Comparison of ENCODE assay signal across 13 mouse cellular contexts in genomic region chr8:105957813-105958212, GRCm38 (mm10). TPM values are rescaled to one million over a fixed set of nuclear protein-coding genes. Genes with fewer than 3 reads are reported as not detected.
DNase-seq lines count a peak whose midpoint lies in the region; ATAC-seq and TF ChIP-seq lines count a peak whose summit lies in the region.
"Had no signal": no experiment of that assay in that cellular context is flagged by ENCODE, and none has a peak within 500 bp of the region (broad histone marks: within the 10 kb centered on the region; RNA-seq: fewer than 3 reads in every experiment).

No protein-coding gene starts in this region.

- H3ac ChIP-seq in C2C12 (ENCODE audit: control insufficient read depth, insufficient read length, low read depth): peak overlapping the region; percentile 26

- peaks cover 57% of the 10 kb centered on the region for H3K36me3 ChIP-seq in C2C12 (ENCODE audit: control insufficient read depth, insufficient read depth)
- H3K36me3 ChIP-seq in forebrain, embryonic 10.5 days (replicated peaks): peaks cover 26% of the 10 kb centered on the region
- H3K36me3 ChIP-seq in forebrain, embryonic 12.5 days (replicated peaks): no peaks in the 10 kb centered on the region

- peak; percentile 59 for DNase-seq in gastrocnemius, adult 18-20 months (ENCODE audit: low spot score)
- no peak for DNase-seq in gastrocnemius, postnatal 4 days (ENCODE audit: low spot score in 2 of 2)
- DNase-seq in heart, adult 9 months (ENCODE audit: low spot score in 2 of 2): peak; percentile 76 to 77
- peak; percentile 81 for DNase-seq in kidney, postnatal 14 days
- no peak for DNase-seq in ovary, adult 18-20 months (ENCODE audit: low spot score)
- no peak for DNase-seq in forebrain, embryonic 10.5 days (ENCODE audit: extremely low spot score, low spot score)
- DNase-seq: cerebellum, adult 11-12 months; right cerebral cortex, postnatal 14 days; thymus, adult 2 months had no signal

- 0 out of 2 replicates have a peak, but pooled peaks cover 3% of the 10 kb centered on the region for H3K4me1 ChIP-seq in forebrain, embryonic 10.5 days
- no peaks in the 10 kb centered on the region for H3K4me1 ChIP-seq in forebrain, embryonic 12.5 days

- ATAC-seq in forebrain, embryonic 12.5 days (ENCODE audit: low FRiP score): no peak

- no peaks in the 10 kb centered on the region for H3K9me3 ChIP-seq in forebrain, embryonic 10.5 days
- H3K9me3 ChIP-seq in forebrain, embryonic 12.5 days: no peaks in the 10 kb centered on the region
- H3K9me3 ChIP-seq: lung, embryonic 15.5 days had no signal

- peaks cover 39% of the 10 kb centered on the region for H3K79me2 ChIP-seq in C2C12 (ENCODE audit: control insufficient read depth, insufficient read depth)

- H3K9ac ChIP-seq in forebrain, embryonic 12.5 days: no peak overlapping the region
- H3K9ac ChIP-seq: lung, embryonic 15.5 days had no signal

- no peaks in the 10 kb centered on the region for H3K27me3 ChIP-seq in C2C12 (ENCODE audit: control insufficient read depth, insufficient read depth, insufficient read length)
- no peaks in the 10 kb centered on the region for H3K27me3 ChIP-seq in forebrain, embryonic 10.5 days (ENCODE audit: poor library complexity, severe bottlenecking)
- no peaks in the 10 kb centered on the region for H3K27me3 ChIP-seq in forebrain, embryonic 12.5 days
- H3K27me3 ChIP-seq: lung, embryonic 15.5 days had no signal

- 75% methylated on average over 3 of the region's 4 CpGs for WGBS in forebrain, embryonic 10.5 days
- WGBS in forebrain, embryonic 12.5 days: 68% methylated on average over 2 of the region's 4 CpGs

- peaks cover 28% of the 10 kb centered on the region for H3K79me3 ChIP-seq in C2C12 (ENCODE audit: low read depth)

- TF ChIP-seq CTCF in C2C12 (IDR thresholded peaks at IDR 0.05; ENCODE audit: control insufficient read depth, insufficient read depth, insufficient read length): peak; percentile 23

- no peak overlapping the region for H3K27ac ChIP-seq in forebrain, embryonic 10.5 days
- no peak overlapping the region for H3K27ac ChIP-seq in forebrain, embryonic 12.5 days
- H3K27ac ChIP-seq: lung, embryonic 15.5 days had no signal

- no peak overlapping the region for H3K4me2 ChIP-seq in forebrain, embryonic 12.5 days
- H3K4me2 ChIP-seq: lung, embryonic 15.5 days had no signal

- H3K4me3 ChIP-seq in C2C12 (ENCODE audit: insufficient read depth, poor library complexity, severe bottlenecking): no peak overlapping the region
- H3K4me3 ChIP-seq in forebrain, embryonic 10.5 days: no peak overlapping the region
- H3K4me3 ChIP-seq in forebrain, embryonic 12.5 days (replicated peaks): no peak overlapping the region
- H3K4me3 ChIP-seq: lung, embryonic 15.5 days had no signal

TF ChIP-seq in C2C12, 6 proteins besides CTCF, POLR2A, EP300 and RAD21:
- TF ChIP-seq MYOD1 (IDR thresholded peaks at IDR 0.05; ENCODE audit: control insufficient read depth, insufficient read length, low read depth): no peak
- no peak for TF ChIP-seq USF1 (IDR thresholded peaks at IDR 0.05; ENCODE audit: low read depth)
- TF ChIP-seq FOSL1 (IDR thresholded peaks at IDR 0.05; ENCODE audit: insufficient read depth, low read length, poor library complexity, severe bottlenecking): no peak
- TF ChIP-seq MAX (IDR thresholded peaks at IDR 0.05): no peak
- no peak for TF ChIP-seq MYOG (IDR thresholded peaks at IDR 0.05; ENCODE audit: control insufficient read depth, extremely low read depth, insufficient read length)
- no peak for TF ChIP-seq CEBPB (IDR thresholded peaks at IDR 0.05; ENCODE audit: low read depth)

RNA-seq across cellular contexts. Expression of gene Slc12a4, which starts 8.1 kb away (rescaled TPM):
- 10 to 100 TPM in 1 of 2 experiments, 1 to 10 TPM in 1; 8.7 to 16.1 TPM for total RNA-seq in gastrocnemius, adult 18-20 months (2021)
- total RNA-seq in gastrocnemius, postnatal 4 days (2021): 10 to 100 TPM; 30.7 to 40.6 TPM
- 79.1 TPM for polyA plus RNA-seq in C2C12 (2012; fragmentation: generic; extraction: Trizol)
- 14.9 and 17.8 TPM in 2 replicates for polyA plus RNA-seq in forebrain, embryonic 10.5 days (2016; fragmentation: Nextera tagmentation; extraction: Ambion mirVana)
- 12.0 and 13.0 TPM in 2 replicates for polyA plus RNA-seq in forebrain, embryonic 12.5 days (2016; fragmentation: Nextera tagmentation; extraction: Ambion mirVana)

RNA-seq across cellular contexts. Expression of gene Lcat, which starts 14.6 kb away (rescaled TPM):
- under 1 TPM; 0.16 to 0.66 TPM for total RNA-seq in gastrocnemius, adult 18-20 months (2021)
- total RNA-seq in gastrocnemius, postnatal 4 days (2021): 1 to 10 TPM; 1.5 to 1.7 TPM
- 1.4 TPM for polyA plus RNA-seq in C2C12 (2012; fragmentation: generic; extraction: Trizol)
- 0.76 and 1.4 TPM in 2 replicates for polyA plus RNA-seq in forebrain, embryonic 10.5 days (2016; fragmentation: Nextera tagmentation; extraction: Ambion mirVana)
- 0.54 and 0.56 TPM in 2 replicates for polyA plus RNA-seq in forebrain, embryonic 12.5 days (2016; fragmentation: Nextera tagmentation; extraction: Ambion mirVana)

RNA-seq across cellular contexts. Expression of gene Psmb10, which starts 19.6 kb away (rescaled TPM):
- 10 to 100 TPM; 19.4 to 27.2 TPM for total RNA-seq in gastrocnemius, adult 18-20 months (2021)
- total RNA-seq in gastrocnemius, postnatal 4 days (2021): 10 to 100 TPM; 26.8 to 29.8 TPM
- 73.5 TPM for polyA plus RNA-seq in C2C12 (2012; fragmentation: generic; extraction: Trizol)
- 28.9 and 31.5 TPM in 2 replicates for polyA plus RNA-seq in forebrain, embryonic 10.5 days (2016; fragmentation: Nextera tagmentation; extraction: Ambion mirVana)
- polyA plus RNA-seq in forebrain, embryonic 12.5 days (2016; fragmentation: Nextera tagmentation; extraction: Ambion mirVana): 18.9 and 22.8 TPM in 2 replicates

RNA-seq across cellular contexts. Expression of gene Dpep3, which starts 21.4 kb away (rescaled TPM):
- total RNA-seq in gastrocnemius, adult 18-20 months (2021): not detected
- total RNA-seq in gastrocnemius, postnatal 4 days (2021): not detected
- not detected for polyA plus RNA-seq in C2C12 (2012; fragmentation: generic; extraction: Trizol)
- not detected in 2 replicates for polyA plus RNA-seq in forebrain, embryonic 10.5 days (2016; fragmentation: Nextera tagmentation; extraction: Ambion mirVana)
- polyA plus RNA-seq in forebrain, embryonic 12.5 days (2016; fragmentation: Nextera tagmentation; extraction: Ambion mirVana): not detected in 2 replicates
- polyA plus RNA-seq: hindbrain, embryonic 11.5 days; lung, embryonic 15.5 days had no signal

RNA-seq across cellular contexts. Expression of gene Ctrl, which starts 24.2 kb away (rescaled TPM):
- total RNA-seq in gastrocnemius, adult 18-20 months (2021): under 1 TPM in 1 of 2 experiments, not detected in 1; 0.37 TPM
- under 1 TPM in 1 of 2 experiments, not detected in 1; 0.44 TPM for total RNA-seq in gastrocnemius, postnatal 4 days (2021)
- 0.16 TPM for polyA plus RNA-seq in C2C12 (2012; fragmentation: generic; extraction: Trizol)
- 1.5 and 2.1 TPM in 2 replicates for polyA plus RNA-seq in forebrain, embryonic 10.5 days (2016; fragmentation: Nextera tagmentation; extraction: Ambion mirVana)
- 2.4 and 3.0 TPM in 2 replicates for polyA plus RNA-seq in forebrain, embryonic 12.5 days (2016; fragmentation: Nextera tagmentation; extraction: Ambion mirVana)

Comparison
In these comparisons a context has a peak if more than half of its experiments do, and no peak if none do; other contexts are left out.
1. DNase-seq: peak in gastrocnemius, adult 18-20 months (single experiment), heart, adult 9 months (2 of 2) and kidney, postnatal 14 days (single experiment); none in gastrocnemius, postnatal 4 days (0 of 2), ovary, adult 18-20 months (single experiment) and forebrain, embryonic 10.5 days (single experiment).